Mouse (Mus musculus): ENCODE measurements around the gene Hspa12a.

The Hspa12a gene

GRCm38 (mm10) chr19:58861174-58861760 is 82.2 kb downstream of the Hspa12a start:
- DNase-seq (ENCODE audit: extremely low read depth, insufficient read length, low spot score), result no peak

GRCm38 (mm10) chr19:58860255-58861173 is 82.9 kb downstream of the Hspa12a start:
- DNase-seq (ENCODE audit: extremely low read depth, insufficient read length, low spot score), result no peak

- DNase-seq (ENCODE audit: extremely low read depth, insufficient read length, low spot score), result no peak
Observed at GRCm38 (mm10) chr19:58859831-58860254, 83.6 kb downstream of the Hspa12a start.

- no peak for DNase-seq (ENCODE audit: extremely low read depth, insufficient read length, low spot score)
Observed at GRCm38 (mm10) chr19:58859357-58859756, 84.1 kb downstream of the Hspa12a start.

DNA sequence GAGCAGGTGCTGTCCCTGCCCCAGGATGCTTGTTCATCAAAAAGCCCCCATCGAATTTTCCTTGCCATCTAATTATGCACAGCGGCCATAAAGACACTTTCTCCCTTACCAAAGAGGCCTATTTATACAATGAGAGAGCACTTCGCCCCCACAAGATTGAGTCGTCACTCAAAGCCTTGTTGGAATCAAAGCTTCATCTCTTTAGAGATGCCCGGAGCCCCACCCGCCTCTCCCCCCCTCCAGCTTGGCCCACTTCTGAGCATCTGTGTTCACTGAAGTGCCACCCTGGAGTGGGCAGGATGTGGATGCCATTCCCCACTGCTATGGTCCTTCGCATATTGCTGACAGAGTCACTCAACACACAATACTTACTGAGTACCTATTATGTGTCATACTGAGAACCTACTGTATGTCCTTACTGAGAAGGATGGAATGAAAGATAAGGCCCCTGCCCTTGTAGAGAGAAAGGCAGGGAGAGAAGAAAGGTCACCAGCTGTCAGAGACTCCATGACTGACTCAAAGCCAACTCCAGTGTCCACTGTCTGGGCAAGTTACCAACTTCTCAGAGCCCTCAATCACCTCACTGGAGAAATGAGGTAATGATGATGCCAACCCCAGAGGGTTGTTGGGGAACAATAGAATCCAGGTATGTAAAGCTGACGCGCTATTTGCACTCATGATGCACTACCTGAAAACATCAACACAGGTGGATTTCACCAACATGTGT is 87.2 kb downstream of the Hspa12a start:
- DNase-seq (ENCODE audit: extremely low read depth, insufficient read length, low spot score), result no peak

- DNase-seq (ENCODE audit: extremely low read depth, insufficient read length, low spot score), result no peak
Observed at GRCm38 (mm10) chr19:58854899-58855298, 88.6 kb downstream of the Hspa12a start.

DNA sequence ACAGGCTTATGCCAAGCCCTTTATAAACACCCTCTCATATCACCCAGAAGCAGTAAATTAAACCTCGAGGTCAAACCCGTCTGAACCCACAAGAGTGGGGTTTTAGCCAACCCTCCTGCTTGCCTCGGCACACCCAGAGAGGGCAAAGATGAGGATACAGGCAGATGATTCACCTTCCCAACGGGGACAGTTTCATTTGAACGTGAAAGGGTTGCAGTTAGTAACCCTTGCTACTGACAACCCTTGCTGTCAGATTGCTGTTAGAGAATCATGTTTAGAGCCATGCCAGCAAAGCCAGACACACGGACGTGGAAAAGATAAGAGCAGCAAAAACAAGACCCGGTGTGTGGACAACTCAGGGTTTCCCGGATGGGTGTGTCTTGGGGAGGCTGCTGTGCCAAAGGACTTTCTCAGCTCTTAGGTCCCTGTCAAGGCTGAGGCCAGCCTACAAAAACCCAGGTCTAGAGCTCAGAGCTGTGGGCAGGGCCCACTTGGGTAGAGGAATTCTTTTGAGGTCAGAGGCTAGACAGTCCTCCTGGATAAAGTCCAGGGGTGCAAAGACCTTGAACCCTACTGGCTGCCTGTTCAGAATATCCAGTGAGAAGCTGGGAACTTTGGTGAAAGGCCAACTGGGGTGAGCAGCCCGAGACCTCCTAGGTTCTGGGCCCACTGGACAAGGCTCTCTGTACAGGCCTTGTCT is 90.3 kb downstream of the Hspa12a start:
- DNase-seq (ENCODE audit: extremely low read depth, insufficient read length, low spot score), result no peak

DNA sequence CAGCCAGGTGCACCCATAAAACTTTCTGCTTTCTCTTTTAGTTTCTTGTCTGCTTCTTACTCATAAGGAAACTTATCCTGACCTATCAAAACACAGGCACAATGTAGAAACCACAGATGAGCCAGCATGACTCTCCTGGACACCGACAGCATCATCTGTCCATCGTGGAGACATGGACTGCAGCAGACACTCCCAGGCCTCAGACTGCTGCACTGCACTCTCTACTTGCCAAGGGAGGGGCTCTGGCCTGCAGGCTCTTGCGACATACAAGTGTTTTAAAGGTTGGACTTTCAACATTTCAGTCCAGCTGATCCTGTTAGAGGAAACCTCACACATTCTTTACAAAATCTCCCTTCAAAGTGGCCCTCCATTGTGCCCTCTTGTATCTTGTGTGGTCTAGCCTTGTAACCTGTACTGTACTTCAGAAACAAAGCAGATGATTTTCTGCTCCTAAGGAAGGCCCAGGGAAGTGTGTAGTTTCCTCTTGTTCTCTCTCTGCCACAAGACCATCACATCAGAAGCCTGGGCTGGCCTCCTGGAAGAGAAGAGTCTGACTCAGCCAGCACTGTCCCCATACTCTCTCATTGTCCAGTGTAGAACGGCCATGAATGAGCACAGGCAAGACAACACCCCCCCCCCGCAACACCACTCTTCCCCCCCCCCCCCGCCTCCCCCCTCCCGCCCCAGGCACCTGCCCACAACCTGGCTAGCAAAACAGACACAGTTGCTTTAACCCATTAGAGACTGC is 92.6 kb downstream of the Hspa12a start:
- peak; percentile 42 for DNase-seq (ENCODE audit: extremely low read depth, insufficient read length, low spot score)

GRCm38 (mm10) chr19:58849333-58850131 is 93.9 kb downstream of the Hspa12a start:
- no peak for DNase-seq (ENCODE audit: extremely low read depth, insufficient read length, low spot score)

DNA sequence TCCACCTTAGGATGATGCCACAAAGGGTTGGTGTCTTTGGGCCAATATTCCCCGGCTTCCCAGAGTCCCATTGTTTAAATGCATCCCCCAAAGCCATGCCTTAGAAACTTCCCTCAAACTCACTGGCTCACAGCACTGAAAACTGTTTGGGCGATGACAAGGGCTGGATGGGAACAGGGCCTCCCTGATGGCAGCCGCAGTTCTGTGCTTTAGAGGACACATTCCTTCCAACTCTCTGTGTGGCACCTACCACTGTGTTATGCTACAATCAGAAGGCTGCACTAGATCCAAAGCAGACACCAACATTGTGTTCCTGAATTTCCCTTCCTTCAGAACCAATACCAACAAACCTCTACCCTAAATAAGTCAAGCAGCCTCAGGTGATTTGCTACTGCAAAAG is 99.8 kb downstream of the Hspa12a start:
- no peak for DNase-seq (ENCODE audit: extremely low read depth, insufficient read length, low spot score)

GRCm38 (mm10) chr19:58840721-58841271 is 102.7 kb downstream of the Hspa12a start:
- no peak for DNase-seq (ENCODE audit: extremely low read depth, insufficient read length, low spot score)

- DNase-seq (ENCODE audit: extremely low read depth, insufficient read length, low spot score), result no peak
Observed at GRCm38 (mm10) chr19:58839806-58840205, 103.6 kb downstream of the Hspa12a start.

DNA sequence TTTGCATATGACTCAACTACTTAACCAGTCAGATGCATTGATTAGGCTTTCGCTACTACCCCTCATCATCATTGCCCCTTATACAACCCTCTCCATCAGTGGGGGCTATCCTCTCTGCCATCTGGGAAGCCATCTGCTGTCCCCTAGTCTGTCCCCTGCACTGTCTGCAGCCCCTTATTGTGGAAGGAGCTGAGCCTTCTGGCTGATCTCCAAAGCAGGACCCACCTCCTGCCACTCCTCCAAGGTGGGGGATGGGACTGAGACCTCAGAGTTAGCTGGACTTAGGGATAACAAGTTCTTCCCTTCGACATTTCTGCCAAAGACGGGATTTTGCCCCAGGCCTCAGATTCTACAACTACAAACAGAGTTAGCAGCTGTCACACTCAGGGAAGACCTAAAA is 104.1 kb downstream of the Hspa12a start:
- no peak for DNase-seq (ENCODE audit: extremely low read depth, insufficient read length, low spot score)

- no peak for DNase-seq (ENCODE audit: extremely low read depth, insufficient read length, low spot score)
Observed at GRCm38 (mm10) chr19:58838706-58839105, 104.7 kb downstream of the Hspa12a start.

DNA sequence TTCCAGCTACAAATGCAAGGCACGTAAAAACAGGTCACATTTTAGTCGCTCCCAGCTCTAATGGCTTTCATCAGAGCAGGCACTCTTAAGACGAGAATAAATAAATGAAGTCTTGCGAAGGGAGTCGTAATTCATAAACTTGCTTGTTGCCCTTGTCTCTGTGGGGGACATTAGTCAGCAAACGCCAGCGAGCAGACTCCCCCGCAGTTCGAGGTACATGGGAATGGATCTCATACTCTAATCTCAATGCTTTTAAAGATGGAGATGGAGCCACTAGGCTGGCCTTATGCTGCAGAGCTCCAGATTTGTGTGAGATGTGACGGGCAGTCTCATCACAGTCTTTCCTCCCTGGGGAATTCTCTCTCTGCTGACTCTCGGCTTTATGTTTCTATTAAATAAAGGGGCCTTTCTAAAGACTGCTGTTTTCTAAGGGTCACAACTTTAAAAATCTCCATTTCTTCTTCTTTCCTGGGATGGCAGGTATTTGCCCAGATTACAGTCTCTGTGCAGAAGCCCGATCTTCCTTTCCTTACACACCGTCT is 109.7 kb downstream of the Hspa12a start:
- DNase-seq (ENCODE audit: extremely low read depth, insufficient read length, low spot score), result no peak

DNA sequence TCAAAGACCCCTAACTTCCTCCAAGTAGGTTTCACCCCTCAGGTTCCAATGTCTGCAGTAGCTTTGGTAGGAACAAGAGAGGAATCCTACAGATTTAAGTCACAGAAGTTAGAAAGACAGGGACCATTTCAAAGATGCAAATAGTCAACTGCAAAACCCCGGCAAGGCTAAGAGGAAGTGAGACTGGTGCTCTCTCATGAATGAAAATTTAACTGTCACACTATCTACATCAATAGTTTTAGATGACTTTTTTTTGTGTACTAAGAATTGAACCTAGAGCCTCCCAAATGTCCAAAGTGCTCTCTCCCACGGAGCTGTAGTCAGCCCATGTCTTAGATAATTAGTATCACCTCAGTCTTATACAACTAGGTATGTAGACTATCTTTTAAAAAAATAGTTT is 110.5 kb downstream of the Hspa12a start:
- no peak for DNase-seq (ENCODE audit: extremely low read depth, insufficient read length, low spot score)

GRCm38 (mm10) chr19:58831280-58831922 is 112.1 kb downstream of the Hspa12a start:
- DNase-seq (ENCODE audit: extremely low read depth, insufficient read length, low spot score), result no peak

GRCm38 (mm10) chr19:58830182-58830581 is 113.3 kb downstream of the Hspa12a start:
- DNase-seq (ENCODE audit: extremely low read depth, insufficient read length, low spot score), result no peak

All from 3134 (cell line).